Mouse (Mus musculus): ENCODE measurements around the gene Macf1.

GRCm38 (mm10) chr4:123685506-123686242, 1.5 kb upstream of the Macf1 start:
- no peak for TF ChIP-seq POLR2A (IDR thresholded peaks at IDR 0.05; ENCODE audit: extremely low read depth, insufficient read depth, low read length)
- TF ChIP-seq CTCF (IDR thresholded peaks at IDR 0.05; ENCODE audit: extremely low read depth, insufficient read depth, low read length): no peak
